Mouse (Mus musculus) embryo, embryonic 10 days (tissue): ENCODE results near the gene Serpinb9.
"Not testable (repeated sequence)": the region's sequence is repeated elsewhere in the genome, so short reads cannot be mapped to it uniquely, and the experiment has no call there.

ENCODE experiments used
- DNase-seq: peaks from one replicate; pipeline ENCODE4 v3.0.0-alpha.2; 2015; ENCODE audit warnings: low spot score

The Serpinb9 gene

GRCm38 (mm10) chr13:33003523-33004413, 718 bp downstream of the Serpinb9 start:
- no peak for DNase-seq

DNA sequence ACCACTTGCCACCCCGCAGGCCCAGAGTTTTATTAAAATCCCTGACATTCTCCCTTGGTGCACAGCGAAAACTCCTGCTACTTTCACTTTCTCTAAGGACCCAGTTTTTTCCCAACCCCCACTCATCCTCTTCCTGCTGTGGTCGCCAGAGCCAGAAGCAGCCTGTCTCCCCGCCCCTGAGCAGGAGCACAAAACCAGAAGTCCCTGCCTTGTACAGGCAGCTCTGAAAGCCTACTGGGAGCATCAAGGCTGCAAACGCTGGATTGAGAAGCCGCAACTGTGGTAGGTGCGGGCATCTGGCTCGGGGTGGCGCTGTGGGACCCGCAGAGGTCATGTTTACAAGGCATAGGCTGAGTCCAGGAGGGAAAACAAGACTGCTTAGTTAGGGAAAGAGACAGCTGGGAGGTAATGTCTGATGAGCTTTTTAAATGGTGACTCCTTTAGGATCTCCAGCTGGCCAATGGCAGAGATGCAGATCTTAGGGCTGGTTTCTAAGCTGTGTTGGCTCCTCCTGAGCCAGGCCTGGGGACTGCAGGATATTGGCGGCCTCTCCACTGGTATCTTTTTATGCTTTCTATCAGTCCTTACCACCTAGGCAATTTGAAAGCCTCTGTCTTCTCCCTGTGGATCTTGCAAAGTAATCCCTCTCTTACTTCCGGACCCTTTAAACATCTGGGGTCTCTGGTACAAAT, 1.5 kb downstream of the Serpinb9 start:
- DNase-seq, result peak; percentile 73

DNA sequence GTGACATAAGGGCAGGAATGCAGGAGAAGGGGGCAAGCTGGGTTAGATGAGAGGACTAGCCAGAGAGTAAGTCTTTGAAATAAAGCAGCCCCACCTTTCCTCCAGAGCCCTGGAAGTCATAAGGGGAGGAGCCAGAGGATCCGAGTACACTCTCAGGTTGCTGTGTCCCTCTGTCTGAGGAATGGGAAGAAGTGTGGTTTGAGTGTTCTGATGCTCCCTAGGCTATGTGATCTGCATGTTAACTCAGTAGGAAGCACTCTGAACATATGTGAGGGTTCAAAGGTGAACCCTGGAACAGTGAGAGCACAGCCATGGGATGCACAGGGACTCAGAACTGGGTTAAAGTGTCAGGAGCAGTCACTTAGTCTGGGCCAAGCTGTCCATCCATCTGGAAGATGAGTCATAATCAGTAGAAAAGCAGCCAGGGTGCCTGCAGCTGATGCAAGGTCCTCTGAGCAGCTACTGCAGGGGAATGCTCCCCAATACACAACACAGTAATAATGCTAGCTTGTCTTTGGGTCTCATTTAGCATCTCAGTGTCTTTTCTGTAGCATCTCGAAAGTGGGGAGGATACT, 2.5 kb downstream of the Serpinb9 start:
- no peak for DNase-seq

GRCm38 (mm10) chr13:33006555-33006954, 3.5 kb downstream of the Serpinb9 start:
- no peak for DNase-seq

- no peak for DNase-seq
These were observed 9.3 kb downstream of the Serpinb9 start for GRCm38 (mm10) chr13:33012395-33012794.

DNA sequence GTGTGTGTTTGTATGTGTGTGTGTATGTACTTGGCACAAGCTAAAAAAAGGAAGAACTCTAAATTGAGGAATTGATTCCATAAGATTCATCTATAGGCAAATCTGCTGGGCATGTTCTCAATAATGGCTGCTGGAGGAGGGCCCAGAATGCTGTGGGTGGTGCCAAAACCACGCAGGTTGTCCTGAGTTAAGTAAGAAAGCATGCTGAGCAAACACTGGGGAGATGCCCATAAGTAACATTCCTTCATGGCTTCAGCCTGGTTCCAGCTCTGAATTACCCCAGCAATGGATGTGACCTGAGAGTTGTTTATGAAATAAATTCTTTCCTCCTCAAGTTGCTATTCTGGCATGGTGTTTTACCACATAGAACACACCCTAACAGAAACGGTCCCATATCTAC, 10.2 kb downstream of the Serpinb9 start:
- DNase-seq, result no peak

GRCm38 (mm10) chr13:33022371-33022770, 19.3 kb downstream of the Serpinb9 start:
- DNase-seq, result no peak

GRCm38 (mm10) chr13:33026427-33027057, 23.5 kb downstream of the Serpinb9 start:
- DNase-seq, result no peak

DNA sequence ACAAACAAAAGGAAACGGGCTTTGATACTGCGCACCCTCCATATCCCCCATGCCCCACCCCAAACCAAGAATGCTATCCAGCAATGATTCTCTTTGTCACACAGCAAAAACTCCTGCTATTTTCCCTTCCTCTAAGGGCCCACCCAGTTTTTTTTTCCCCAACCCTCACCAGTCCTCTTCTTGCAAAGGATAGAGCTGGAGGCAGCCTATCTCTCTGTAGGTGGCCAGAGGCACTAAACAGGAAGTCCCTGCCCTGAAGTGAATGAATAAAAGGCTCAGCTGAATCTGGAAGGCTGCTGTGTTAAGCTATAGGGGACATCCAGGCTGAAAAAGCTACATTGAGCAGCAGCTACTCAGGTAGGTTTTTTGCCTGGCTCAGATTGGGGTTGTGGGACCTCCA, 24.2 kb downstream of the Serpinb9 start, which contains the start of gene Serpinb9b:
TSS of gene Serpinb9b (plus strand) at position 173 of the 400 bp plus-strand sequence.
- no peak for DNase-seq

DNA sequence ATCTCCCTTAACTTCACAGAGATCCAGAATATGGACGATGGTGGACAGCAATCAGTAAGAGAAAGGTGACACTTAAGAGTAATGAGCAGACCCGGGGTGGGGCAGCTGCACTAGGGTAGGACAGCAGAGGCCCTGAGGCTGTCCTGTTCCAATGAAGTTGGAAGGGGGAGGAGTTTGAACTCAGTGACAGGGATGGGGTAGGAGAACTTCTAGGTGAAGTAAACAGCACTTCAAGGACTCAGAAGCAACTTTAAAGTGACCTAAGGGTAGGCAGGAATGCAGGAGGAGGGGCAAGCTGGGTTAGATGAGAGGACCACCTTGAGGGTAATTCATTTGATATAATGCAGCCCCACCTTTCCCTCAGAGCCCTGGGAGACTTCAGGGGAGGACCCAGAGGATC, 25.1 kb downstream of the Serpinb9 start:
- no peak for DNase-seq

DNA sequence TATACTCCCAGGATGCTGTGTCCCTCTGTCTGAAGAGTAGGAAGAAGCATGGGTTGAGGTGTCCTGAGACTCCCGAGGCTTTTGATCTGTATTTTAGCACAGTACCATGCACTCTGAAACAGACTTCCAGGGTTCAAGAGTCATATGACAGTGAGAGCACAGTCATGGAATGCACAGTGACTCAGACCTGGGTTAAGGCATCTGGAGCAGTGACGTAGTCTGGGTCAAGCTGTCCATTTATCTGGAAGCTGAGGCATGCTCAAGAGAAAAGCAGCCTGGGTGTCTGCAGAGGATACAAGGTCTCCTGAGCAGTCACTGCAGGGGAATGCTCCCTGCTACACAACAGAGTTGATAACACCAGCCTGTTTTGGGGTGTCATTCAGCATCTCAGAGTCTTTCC, 25.5 kb downstream of the Serpinb9 start:
- DNase-seq, result no peak

DNA sequence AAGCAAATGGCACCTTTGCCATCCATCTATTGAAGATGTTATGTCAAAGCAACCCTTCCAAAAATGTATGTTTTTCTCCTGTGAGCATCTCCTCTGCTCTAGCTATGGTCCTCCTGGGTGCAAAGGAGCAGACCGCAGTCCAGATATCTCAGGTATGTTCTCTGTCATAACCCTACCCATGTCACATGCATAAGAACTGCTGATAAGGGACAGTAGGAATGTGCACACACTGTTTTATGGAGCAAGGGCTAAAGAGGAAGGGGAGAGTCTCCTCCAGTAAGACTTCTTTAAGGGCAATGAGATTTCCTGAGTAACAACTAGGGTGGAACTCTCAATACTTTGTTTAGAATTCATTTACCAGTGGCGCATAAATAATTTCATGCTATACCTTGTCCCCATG, 26.4 kb downstream of the Serpinb9 start:
- not testable (repeated sequence) for DNase-seq

DNA sequence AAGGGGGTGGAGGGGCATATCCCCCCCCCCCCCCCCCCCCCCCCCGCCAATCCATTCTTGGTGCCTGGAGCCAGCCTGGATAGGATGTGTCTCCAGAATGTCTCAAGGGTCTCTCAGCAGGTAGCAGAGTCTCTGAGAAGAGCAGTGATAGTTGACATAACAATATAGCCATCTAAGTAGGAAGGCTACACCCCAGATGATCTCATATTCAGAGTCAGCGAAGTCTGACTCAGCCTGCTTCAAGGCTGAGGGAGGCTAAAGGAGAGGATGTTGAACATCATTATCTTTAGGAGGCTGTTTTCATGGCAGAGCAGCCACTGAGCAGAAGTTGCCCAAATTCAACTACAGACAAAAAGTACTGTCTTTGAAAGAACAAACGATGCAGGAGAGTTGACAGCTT, 27.2 kb downstream of the Serpinb9 start:
- DNase-seq, result no peak

DNA sequence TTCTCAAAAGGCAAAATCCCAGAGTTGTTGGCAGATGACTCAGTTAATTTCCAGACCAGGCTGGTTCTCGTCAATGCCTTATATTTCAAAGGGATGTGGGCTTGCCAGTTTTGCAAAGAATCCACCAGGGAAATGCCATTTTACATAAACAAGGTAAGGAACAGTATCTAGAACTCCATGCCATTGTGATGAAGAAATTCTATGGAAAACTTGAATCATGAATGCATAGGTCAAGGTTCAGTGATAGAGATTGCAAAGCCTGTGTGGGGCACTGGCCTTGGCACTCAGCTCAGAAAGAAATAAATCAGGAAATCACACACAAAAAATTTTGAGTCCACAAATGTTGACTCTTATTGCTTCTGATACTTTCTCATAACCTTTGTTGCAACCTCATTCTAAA, 32.5 kb downstream of the Serpinb9 start:
- DNase-seq, result no peak

DNA sequence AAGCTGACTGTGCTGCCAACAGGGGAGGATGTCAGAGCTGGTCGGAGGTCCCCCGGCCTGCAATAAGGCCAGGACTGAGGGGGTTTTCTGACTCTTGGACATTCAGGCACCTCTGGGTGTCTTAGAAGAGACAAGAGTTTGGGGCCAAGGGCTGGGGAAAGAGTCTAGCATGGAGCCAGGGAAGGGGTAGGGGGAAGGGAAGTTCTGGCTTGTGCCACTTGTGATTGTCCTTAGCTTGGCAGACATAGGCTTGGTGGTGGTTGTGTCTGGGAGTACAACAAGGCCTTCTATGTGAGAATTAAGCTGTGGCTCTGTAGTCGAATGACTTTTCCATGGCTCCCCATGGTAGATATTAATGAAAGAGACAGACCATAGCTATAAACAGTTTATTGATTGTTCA, 40.5 kb downstream of the Serpinb9 start:
- no peak for DNase-seq

DNA sequence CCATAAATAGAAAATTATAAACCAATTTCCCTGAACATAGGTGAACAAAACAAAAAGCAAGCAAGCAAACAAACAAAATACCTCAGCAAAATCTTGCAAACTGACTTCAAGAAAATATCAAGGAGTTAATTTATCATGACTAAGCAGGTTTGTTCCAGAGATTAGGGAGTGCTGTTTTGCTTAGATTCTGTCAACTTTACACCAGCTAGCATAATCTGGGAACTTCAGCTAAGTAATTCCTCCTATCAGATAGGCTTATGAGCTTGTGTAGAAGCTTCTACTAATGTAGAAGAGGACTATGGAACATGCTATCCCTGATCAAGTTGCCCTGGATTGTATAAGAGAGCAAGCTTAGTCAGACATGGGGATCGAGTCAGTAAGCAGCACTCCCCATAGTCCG, 44.2 kb downstream of the Serpinb9 start:
- no peak for DNase-seq

- DNase-seq, result no peak
These were observed 45.1 kb downstream of the Serpinb9 start for GRCm38 (mm10) chr13:33048187-33048586.

- no peak for DNase-seq
These were observed 48.6 kb downstream of the Serpinb9 start for GRCm38 (mm10) chr13:33051697-33052096.

- no peak for DNase-seq
These were observed 60.0 kb downstream of the Serpinb9 start for GRCm38 (mm10) chr13:33063048-33063447.
